9 mouse cellular contexts compared by ENCODE assay signal in the genomic region with DNA sequence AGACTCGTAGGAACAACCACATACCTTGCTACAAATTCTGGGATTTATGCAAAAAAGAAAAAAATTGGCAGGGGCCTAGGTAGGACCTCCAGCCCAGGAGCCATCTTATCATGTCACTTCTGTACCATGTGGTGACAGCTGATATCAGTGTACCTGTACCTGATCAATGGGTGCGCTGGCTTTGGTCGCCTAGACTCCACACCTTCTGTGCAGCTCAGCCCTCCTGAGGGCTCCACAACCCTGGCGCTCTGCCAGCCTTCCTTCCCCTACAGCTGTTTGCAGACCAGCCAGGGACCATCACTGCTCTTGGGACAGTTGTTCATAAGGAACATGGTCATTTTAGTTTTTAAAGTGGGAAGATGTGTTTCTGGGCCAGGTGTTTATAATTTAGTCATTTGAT. TPM values are rescaled to one million over a fixed set of nuclear protein-coding genes. Genes with fewer than 3 reads are reported as not detected.
DNase-seq lines count a peak whose midpoint lies in the region; ATAC-seq lines count a peak whose summit lies in the region.
"Had no signal": no experiment of that assay in that cellular context is flagged by ENCODE, and none has a peak within 500 bp of the region (broad histone marks: within the 10 kb centered on the region; RNA-seq: fewer than 3 reads in every experiment).

No protein-coding gene starts in this region.

- no peak for DNase-seq in lung, postnatal 36 days
- peak; percentile 72 for DNase-seq in heart, postnatal 4 days
- no peak for DNase-seq in liver, embryonic 13.5 days
- DNase-seq in urinary bladder, postnatal 4 days (ENCODE audit: low spot score in 2 of 2), result peak; percentile 53 to 91
- no peak for DNase-seq in forebrain, embryonic 11.5 days (ENCODE audit: low spot score)

- ATAC-seq in lung, embryonic 16.5 days (ENCODE audit: low read depth), result peak; percentile 36
- ATAC-seq in erythroid progenitor cell, adult 5-6 weeks (replicated peaks; ENCODE audit: low FRiP score, poor library complexity, severe bottlenecking), result 0 out of 2 replicates have a peak, but pooled peaks have one; percentile 33
- ATAC-seq in liver, embryonic 13.5 days (ENCODE audit: low read depth), result peak; percentile 65
- no peak for ATAC-seq in forebrain, embryonic 11.5 days (replicated peaks; ENCODE audit: low FRiP score)

- no peaks in the 10 kb centered on the region for H3K27me3 ChIP-seq in lung, embryonic 16.5 days (ENCODE audit: control insufficient read depth, insufficient read depth, low read depth, low read length)
- peaks cover 5% of the 10 kb centered on the region; the same call in 1 of the 2 replicates for H3K27me3 ChIP-seq in liver, embryonic 13.5 days
- no peaks in the 10 kb centered on the region for H3K27me3 ChIP-seq in forebrain, embryonic 11.5 days (ENCODE audit: control insufficient read depth, insufficient read depth, low read length)

- 65% methylated on average over 4 of the region's 4 CpGs for WGBS in lung, embryonic 16.5 days
- WGBS in liver, embryonic 13.5 days (ENCODE audit: insufficient replicate concordance), result 49% methylated on average over 4 of the region's 4 CpGs
- 74% methylated on average over 4 of the region's 4 CpGs for WGBS in forebrain, embryonic 11.5 days

- H3K9ac ChIP-seq in lung, embryonic 16.5 days (ENCODE audit: low read length), result no peak overlapping the region
- H3K9ac ChIP-seq in liver, embryonic 13.5 days, result no peak overlapping the region
- H3K9ac ChIP-seq in forebrain, embryonic 11.5 days (ENCODE audit: low read length), result no peak overlapping the region

- no peak overlapping the region for H3K27ac ChIP-seq in lung, embryonic 16.5 days (ENCODE audit: low read length)
- no peak overlapping the region for H3K27ac ChIP-seq in liver, embryonic 13.5 days
- H3K27ac ChIP-seq in forebrain, embryonic 11.5 days (ENCODE audit: low read depth, low read length), result no peak overlapping the region

- no peaks in the 10 kb centered on the region for H3K36me3 ChIP-seq in lung, embryonic 16.5 days (ENCODE audit: control insufficient read depth, insufficient read depth, low read length)
- no peaks in the 10 kb centered on the region for H3K36me3 ChIP-seq in liver, embryonic 13.5 days
- no peaks in the 10 kb centered on the region for H3K36me3 ChIP-seq in forebrain, embryonic 11.5 days (ENCODE audit: control insufficient read depth, insufficient read depth, low read length)

- no peak overlapping the region for H3K4me3 ChIP-seq in lung, embryonic 16.5 days (ENCODE audit: low read length)
- no peak overlapping the region for H3K4me3 ChIP-seq in liver, embryonic 13.5 days (replicated peaks)
- H3K4me3 ChIP-seq in forebrain, embryonic 11.5 days (ENCODE audit: low read depth, low read length), result no peak overlapping the region

- H3K4me1 ChIP-seq in lung, embryonic 16.5 days (replicated peaks; ENCODE audit: control insufficient read depth, insufficient read depth, low read length), result no peaks in the 10 kb centered on the region
- H3K4me1 ChIP-seq in liver, embryonic 13.5 days (replicated peaks), result peaks cover 13% of the 10 kb centered on the region
- no peaks in the 10 kb centered on the region for H3K4me1 ChIP-seq in forebrain, embryonic 11.5 days (replicated peaks; ENCODE audit: control insufficient read depth, insufficient read depth, low read length)

- peaks cover 7% of the 10 kb centered on the region; the same call in 1 of the 2 replicates for H3K9me3 ChIP-seq in lung, embryonic 16.5 days (ENCODE audit: control insufficient read depth, low read length)
- peaks cover 27% of the 10 kb centered on the region; the same call in 1 of the 2 replicates for H3K9me3 ChIP-seq in liver, embryonic 13.5 days (replicated peaks)
- peaks cover 49% of the 10 kb centered on the region for H3K9me3 ChIP-seq in forebrain, embryonic 11.5 days (ENCODE audit: control insufficient read depth, low read length)

- H3K4me2 ChIP-seq in lung, embryonic 16.5 days (ENCODE audit: low read depth, low read length), result no peak overlapping the region
- no peak overlapping the region for H3K4me2 ChIP-seq in liver, embryonic 13.5 days
- no peak overlapping the region for H3K4me2 ChIP-seq in forebrain, embryonic 11.5 days (ENCODE audit: low read depth, low read length, severe bottlenecking)

RNA-seq across cellular contexts. Expression of gene Vmn1r3, which starts 44.4 kb away (rescaled TPM):
- not detected in 2 replicates for polyA plus RNA-seq in lung, embryonic 16.5 days (2015; fragmentation: Nextera tagmentation; extraction: Ambion mirVana)
- not detected in 2 replicates for total RNA-seq in erythroid progenitor cell, adult 5-6 weeks (2015; ENCODE audit: low replicate concordance)
- not detected in 2 replicates for total RNA-seq in erythroid progenitor cell, adult 5-6 weeks (2017; ENCODE audit: low replicate concordance)
- not detected for total RNA-seq in heart, postnatal 4 days (2021)
- polyA plus RNA-seq in liver, embryonic 13.5 days (2015; fragmentation: Nextera tagmentation; extraction: Ambion mirVana), result not detected in 2 replicates
- not detected in 2 replicates for polyA plus RNA-seq in forebrain, embryonic 11.5 days (2014; fragmentation: Nextera tagmentation; extraction: Ambion mirVana)
- total RNA-seq: adrenal gland, adult 18-20 months had no signal
- polyA plus RNA-seq: testis, adult 2 months had no signal

Comparison
In these comparisons a context has a peak if more than half of its experiments do, and no peak if none do; other contexts are left out.
1. DNase-seq: peak in heart, postnatal 4 days (single experiment) and urinary bladder, postnatal 4 days (2 of 2); none in lung, postnatal 36 days (single experiment), liver, embryonic 13.5 days (single experiment) and forebrain, embryonic 11.5 days (single experiment).